Mouse (Mus musculus) cerebellum, postnatal 25 days (tissue): ENCODE measurements around the gene Amotl1.
A peak's percentile ranks its signal among the peaks of the same experiment; 100 is the strongest.

Experiments
- DNase-seq, 2 experiments: peaks; one replicate each; pipeline ENCODE4 v3.0.0; 2021; ENCODE audit warnings: mixed read lengths in 2 of 2

Amotl1 gene

GRCm38 (mm10) chr9:14544034-14544757 is 100.7 kb downstream of the Amotl1 start:
- no peak for DNase-seq

GRCm38 (mm10) chr9:14534833-14535456 is 109.9 kb downstream of the Amotl1 start:
- DNase-seq, result no peak

- DNase-seq, result no peak
Measured at GRCm38 (mm10) chr9:14533659-14534058, 111.2 kb downstream of the Amotl1 start.

- peak in 1 of 2 experiments; percentile 7 for DNase-seq
Measured at GRCm38 (mm10) chr9:14532283-14532682, 112.6 kb downstream of the Amotl1 start.

GRCm38 (mm10) chr9:14530004-14530403 is 114.9 kb downstream of the Amotl1 start:
- no peak for DNase-seq

GRCm38 (mm10) chr9:14523408-14524043 is 121.3 kb downstream of the Amotl1 start:
- peak; percentile 75 to 84 for DNase-seq

GRCm38 (mm10) chr9:14521695-14522094 is 123.2 kb downstream of the Amotl1 start:
- DNase-seq, result no peak

- DNase-seq, result no peak
Measured at GRCm38 (mm10) chr9:14520971-14521670, 123.7 kb downstream of the Amotl1 start.

- DNase-seq, result no peak
Measured at GRCm38 (mm10) chr9:14518105-14518504, 126.8 kb downstream of the Amotl1 start.

GRCm38 (mm10) chr9:14517296-14517695 is 127.6 kb downstream of the Amotl1 start:
- no peak for DNase-seq

- peak; percentile 42 to 67 for DNase-seq
Measured at GRCm38 (mm10) chr9:14512633-14513445, 132.0 kb downstream of the Amotl1 start.

GRCm38 (mm10) chr9:14500916-14501424 is 143.9 kb downstream of the Amotl1 start:
- DNase-seq, result no peak

GRCm38 (mm10) chr9:14500023-14500915 is 144.6 kb downstream of the Amotl1 start, which contains the start of the genes Kdm4d and Cwc15:
Kdm4d (minus strand) TSS chr9:14500482.
Cwc15 (plus strand) TSS chr9:14500617.
- DNase-seq, result peak; percentile 92 to 94

- DNase-seq, result no peak
Measured at GRCm38 (mm10) chr9:14498896-14499705, 145.8 kb downstream of the Amotl1 start.
